Mouse (Mus musculus) midbrain, postnatal 0 days (tissue): ENCODE results near the gene Slc9a6. TPM values are rescaled to one million over a fixed set of nuclear protein-coding genes. Genes with fewer than 3 reads are reported as not detected.

ENCODE experiments used
- ATAC-seq: fragments of 200-750 bp; cut with Nextera tagmentation; 2 replicates; pipeline ENCODE4 v1.8.0; 2017; ENCODE audit warnings: moderate number of reproducible peaks, mild to moderate bottlenecking, moderate TSS enrichment, moderate library complexity; ENCODE audit not compliant: low FRiP score
- DNase-seq: peaks from one replicate; pipeline ENCODE4 v3.0.0-alpha.2; 2015; ENCODE audit warnings: low spot score
- H3K27ac ChIP-seq: fragments of 300-500 bp; sonication (generic); 2 replicates; pipeline ENCODE4 v1.5.1; 2014; ENCODE audit warnings: low read depth, mild to moderate bottlenecking, low read length, mixed read lengths
- H3K27me3 ChIP-seq: fragments of 300-500 bp; sonication (generic); 2 replicates; pipeline ENCODE4 v1.6.1; 2014; ENCODE audit warnings: low read length, control low read depth, mixed read lengths; ENCODE audit not compliant: insufficient read depth
- H3K36me3 ChIP-seq: fragments of 300-500 bp; sonication (generic); 2 replicates; pipeline ENCODE4 v1.6.1; 2014; ENCODE audit warnings: low read length, control low read depth, mixed read lengths; ENCODE audit not compliant: insufficient read depth
- H3K4me1 ChIP-seq: fragments of 300-500 bp; sonication (generic); 2 replicates; pipeline ENCODE4 v1.6.1; 2014; ENCODE audit warnings: mild to moderate bottlenecking, control low read depth, antibody characterized with exemption, low read length, mixed read lengths; ENCODE audit not compliant: insufficient read depth
- H3K4me2 ChIP-seq: fragments of 300-500 bp; sonication (generic); 2 replicates; pipeline ENCODE4 v1.6.1; 2014; ENCODE audit warnings: low read depth, mild to moderate bottlenecking, low read length, mixed read lengths; ENCODE audit not compliant: poor library complexity, severe bottlenecking
- H3K4me3 ChIP-seq: fragments of 300-500 bp; sonication (generic); 2 replicates; pipeline ENCODE4 v1.5.1; 2014; ENCODE audit warnings: low read depth, mild to moderate bottlenecking, low read length, moderate library complexity
- H3K9ac ChIP-seq: fragments of 300-500 bp; sonication (generic); replicated peaks from 2 replicates; pipeline ENCODE4 v1.6.1; 2014; ENCODE audit warnings: mild to moderate bottlenecking, low read length, moderate library complexity, mixed read lengths; ENCODE audit not compliant: poor library complexity, severe bottlenecking
- H3K9me3 ChIP-seq: fragments of 300-500 bp; sonication (generic); 2 replicates; pipeline ENCODE4 v1.6.1; 2016; ENCODE audit warnings: low read length, control low read depth
- CTCF ChIP-seq: IDR thresholded peaks from 2 replicates; pipeline ENCODE4 v1.5.1; 2016; ENCODE audit warnings: antibody characterized with exemption, mild to moderate bottlenecking
- WGBS: fragments of 180-500 bp; shearing (Covaris S2); extraction: QIAGEN DNeasy Blood & Tissue Kit; methylation state at CpG from one replicate; pipeline ENCODE4 v1.1.7; 2014; 5-methylcytosine and 5-hydroxymethylcytosine counted together
- polyA plus RNA-seq: library from polyadenylated mRNA; unstranded; fragments of >200 nt; fragmentation: Nextera tagmentation; extraction: Ambion mirVana; gene quantifications from 2 replicates; pipeline ENCODE4 v1.2.1, GENCODE M21; 2015
- total RNA-seq: library from RNA; depleted of rRNA; stranded (reverse); fragments of >200 nt; gene quantifications from 2 replicates; pipeline ENCODE4 v1.2.3, GENCODE M21; 2014; rRNA removed

The Slc9a6 gene
- total RNA-seq, result 111 and 138 TPM in 2 replicates
- 67.7 and 70.1 TPM in 2 replicates for polyA plus RNA-seq

- no peaks in the 10 kb centered on the region for H3K36me3 ChIP-seq
- WGBS, result 24% methylated on average over 38 of the region's 50 CpGs
- no peak for TF ChIP-seq CTCF
Observed at GRCm38 (mm10) chrX:56609623-56610317, at the start of gene Slc9a6. Slc9a6 (plus strand) TSS chrX:56609757.

GRCm38 (mm10) chrX:56572465-56572864, 37.1 kb upstream of the Slc9a6 start:
- H3K4me2 ChIP-seq, result no peak overlapping the region
- no peak overlapping the region for H3K4me3 ChIP-seq
- no peaks in the 10 kb centered on the region for H3K4me1 ChIP-seq
- WGBS, result 28% methylated on average over 6 of the region's 6 CpGs
- DNase-seq (no peak), ATAC-seq (no peak)
- peak; percentile 48 for TF ChIP-seq CTCF
- H3K36me3 ChIP-seq, result no peaks in the 10 kb centered on the region
- H3K9me3 ChIP-seq, result no peaks in the 10 kb centered on the region
- H3K27me3 ChIP-seq, result no peaks in the 10 kb centered on the region
- H3K27ac ChIP-seq, result no peak overlapping the region
- no peak overlapping the region for H3K9ac ChIP-seq

More at GRCm38 (mm10) chrX:56609623-56610317, at the start of gene Slc9a6:
- Histone ChIP-seq H3K4me3 (peak within 1 kb of the TSS; percentile 55), H3K4me2 (peak within 1 kb of the TSS; percentile 48), H3K27me3 (no peaks in the 10 kb centered on the region), H3K9me3 (no peaks in the 10 kb centered on the region), H3K9ac (peak within 1 kb of the TSS; percentile 57), H3K27ac (peak within 1 kb of the TSS; percentile 84), H3K4me1 (no peaks in the 10 kb centered on the region)
- ATAC-seq, result peak; percentile 95
- DNase-seq, result peak; percentile 83

GRCm38 (mm10) chrX:56578200-56578599, 31.4 kb upstream of the Slc9a6 start:
- Histone ChIP-seq H3K4me3 (no peak overlapping the region), H3K4me2 (no peak overlapping the region), H3K9ac (no peak overlapping the region), H3K9me3 (no peaks in the 10 kb centered on the region), H3K36me3 (no peaks in the 10 kb centered on the region), H3K4me1 (no peaks in the 10 kb centered on the region), H3K27me3 (no peaks in the 10 kb centered on the region), H3K27ac (no peak overlapping the region)
- 77% methylated on average over 2 of the region's 2 CpGs for WGBS
- DNase-seq (no peak), ATAC-seq (no peak)
- no peak for TF ChIP-seq CTCF

- TF ChIP-seq CTCF, result peak; percentile 38
- peak; percentile 8 for DNase-seq
- no peaks in the 10 kb centered on the region for H3K27me3 ChIP-seq
- peak overlapping the region; percentile 58 for H3K4me3 ChIP-seq
- H3K4me2 ChIP-seq, result peak overlapping the region; percentile 49
- 18% methylated on average over 25 of the region's 25 CpGs for WGBS
- H3K36me3 ChIP-seq, result no peaks in the 10 kb centered on the region
- peak overlapping the region; percentile 47; the same call in 1 of the 2 replicates for H3K27ac ChIP-seq
- H3K9ac ChIP-seq, result peak overlapping the region; percentile 62
- 0 out of 2 replicates have a peak, but pooled peaks cover 3% of the 10 kb centered on the region for H3K4me1 ChIP-seq
- ATAC-seq, result peak; percentile 62
- no peaks in the 10 kb centered on the region for H3K9me3 ChIP-seq
Observed at GRCm38 (mm10) chrX:56597219-56597886, 12.2 kb upstream of the Slc9a6 start.

- no peak for TF ChIP-seq CTCF
- peak within 1 kb of the TSS; percentile 47; the same call in 1 of the 2 replicates for H3K27ac ChIP-seq
- ATAC-seq, result peak; percentile 99
- H3K36me3 ChIP-seq, result no peaks in the 10 kb centered on the region
- H3K4me3 ChIP-seq, result peak within 1 kb of the TSS; percentile 58
- H3K4me2 ChIP-seq, result peak within 1 kb of the TSS; percentile 49
- H3K4me1 ChIP-seq, result 0 out of 2 replicates have a peak, but pooled peaks cover 3% of the 10 kb centered on the region
- 23% methylated on average over 44 of the region's 44 CpGs for WGBS
- DNase-seq, result peak; percentile 94
- H3K27me3 ChIP-seq, result no peaks in the 10 kb centered on the region
- H3K9ac ChIP-seq, result peak within 1 kb of the TSS; percentile 62
- no peaks in the 10 kb centered on the region for H3K9me3 ChIP-seq
Observed at GRCm38 (mm10) chrX:56597887-56598640, 11.5 kb upstream of the Slc9a6 start, which contains the start of gene Mmgt1. Mmgt1 (minus strand) TSS chrX:56598069.
